Mouse (Mus musculus): ENCODE results near the gene Gm17577.
"Not testable (repeated sequence)": the region's sequence is repeated elsewhere in the genome, so short reads cannot be mapped to it uniquely, and the experiment has no call there.

The Gm17577 gene

DNA sequence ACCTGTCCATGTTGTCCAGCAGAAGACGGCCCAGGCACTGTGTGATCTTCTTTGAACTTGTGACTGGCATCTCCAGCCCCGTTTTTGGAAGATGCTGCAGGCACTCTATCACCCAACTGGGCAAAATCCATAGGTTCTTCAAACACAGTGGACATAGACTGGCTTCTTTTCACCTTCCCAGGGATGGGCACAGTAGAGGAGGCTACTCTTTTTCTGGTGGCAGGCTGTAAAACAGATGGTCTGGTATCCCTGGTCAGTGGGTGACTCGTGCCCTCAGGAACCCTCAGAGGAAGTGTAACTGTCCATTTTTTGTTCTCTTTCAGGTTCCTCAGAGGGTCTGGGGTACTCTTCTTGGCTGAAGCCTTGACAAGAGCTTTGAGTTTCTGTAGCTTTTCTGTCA is at the start of gene Gm17577:
Gene Gm17577 (minus strand): TSS at position 101 of the 400 bp plus-strand sequence.
- not testable (repeated sequence) for DNase-seq (ENCODE audit: low read depth, low spot score)

DNA sequence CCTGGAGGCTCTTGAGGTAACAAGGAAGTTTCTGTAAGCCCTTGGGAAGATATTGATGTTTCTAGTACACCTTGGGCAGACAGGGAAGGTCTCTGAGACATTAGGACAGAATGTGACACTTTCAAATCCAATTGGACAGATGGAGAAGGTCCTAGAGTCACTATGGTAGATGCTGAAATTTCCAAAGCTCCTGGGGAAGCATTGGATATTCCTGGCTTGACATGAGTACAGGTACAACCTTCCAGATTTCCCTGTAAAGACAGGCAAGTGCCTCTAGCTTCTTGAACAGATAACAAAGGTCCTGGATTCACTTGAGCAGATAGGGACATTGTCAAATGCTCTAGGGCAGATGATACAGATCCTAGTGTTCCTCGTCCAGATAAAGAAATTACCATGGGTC is 24.3 kb downstream of the Gm17577 start, which contains the start of gene Srsx:
Gene Srsx (minus strand): TSS at position 101 of the 400 bp plus-strand sequence.
- DNase-seq (ENCODE audit: low read depth, low spot score): not testable (repeated sequence)
